9 mouse cellular contexts compared by ENCODE assay signal in the genomic region with DNA sequence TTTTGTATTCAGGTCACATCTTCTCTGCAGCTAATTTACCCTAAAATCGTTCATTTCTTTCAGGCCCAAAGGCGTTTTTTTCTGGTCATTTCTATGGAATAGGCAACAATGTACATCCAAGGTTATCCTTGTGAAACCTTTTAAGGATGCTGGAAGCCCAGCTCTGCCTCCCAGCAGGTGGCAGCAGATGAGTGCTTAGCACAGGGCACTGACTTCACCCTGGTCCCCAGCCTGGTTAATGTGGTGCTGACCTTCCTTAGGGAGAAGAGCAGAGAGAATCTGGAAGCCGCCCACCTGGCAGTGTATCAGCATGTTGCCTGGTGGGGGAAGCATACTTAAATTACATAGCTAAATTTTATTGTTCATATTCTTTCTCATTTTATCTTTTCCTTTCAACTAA. TPM values are rescaled to one million over a fixed set of nuclear protein-coding genes. Genes with fewer than 3 reads are reported as not detected.
DNase-seq lines count a peak whose midpoint lies in the region; ATAC-seq and TF ChIP-seq lines count a peak whose summit lies in the region.
"Had no signal": no experiment of that assay in that cellular context is flagged by ENCODE, and none has a peak within 500 bp of the region (broad histone marks: within the 10 kb centered on the region; RNA-seq: fewer than 3 reads in every experiment).

No protein-coding gene starts in this region.

- H3K27me3 ChIP-seq in G1E (ENCODE audit: insufficient read depth, low read length), result no peaks in the 10 kb centered on the region
- H3K27me3 ChIP-seq in heart, adult 2 months (ENCODE audit: control insufficient read depth, insufficient read depth, low read length), result no peaks in the 10 kb centered on the region
- H3K27me3 ChIP-seq: limb, embryonic 13.5 days had no signal

- TF ChIP-seq POLR2A in heart, adult 2 months (IDR thresholded peaks at IDR 0.05; ENCODE audit: insufficient read depth, low read depth, low read length), result no peak

- ATAC-seq in CD4-positive, CD25-positive, alpha-beta regulatory T cell, adult 4 months, result no peak
- no peak for ATAC-seq in G1E (ENCODE audit: extremely low read depth, insufficient number of reproducible peaks, low FRiP score, poor library complexity, severe bottlenecking)

- whole genome bisulfite sequencing in heart, adult 2 months, result 28% methylated on average over 3 of the region's 3 CpGs

- DNase-seq in CD4-positive, CD25-positive, alpha-beta regulatory T cell, adult 2 months (ENCODE audit: low read depth, low spot score), result peak; percentile 51
- DNase-seq in G1E (ENCODE audit: low spot score), result peak; percentile 10
- peak; percentile 56 to 77 for DNase-seq in cerebellum, postnatal 25 days
- DNase-seq in heart, adult 2 months, result peak; percentile 66 to 78
- DNase-seq in layer of hippocampus, postnatal 25 days (ENCODE audit: extremely low spot score in 1 of 2, low spot score in 1 of 2), result peak; percentile 46 to 73
- DNase-seq in naive thymus-derived CD4-positive, alpha-beta T cell, adult 2 months (ENCODE audit: low read depth), result peak; percentile 35
- peak; percentile 60 for DNase-seq in thymus, postnatal 14 days

- H3K4me1 ChIP-seq in G1E (ENCODE audit: insufficient read depth, low read depth, low read length), result peaks cover 23% of the 10 kb centered on the region
- H3K4me1 ChIP-seq in heart, adult 2 months (ENCODE audit: control insufficient read depth, insufficient read depth, low read length), result peaks cover 6% of the 10 kb centered on the region

- no peaks in the 10 kb centered on the region for H3K9me3 ChIP-seq in G1E (replicated peaks)
- H3K9me3 ChIP-seq: limb, embryonic 13.5 days had no signal

- TF ChIP-seq EP300 in heart, adult 2 months (IDR thresholded peaks at IDR 0.05; ENCODE audit: insufficient read depth, low read depth, low read length), result peak; percentile 85

- no peaks in the 10 kb centered on the region for H3K79me2 ChIP-seq in heart, adult 2 months (replicated peaks; ENCODE audit: control insufficient read depth, insufficient read depth, low read length)

- no peak overlapping the region for H3K4me3 ChIP-seq in G1E (ENCODE audit: low read depth, low read length)
- no peak overlapping the region for H3K4me3 ChIP-seq in heart, adult 2 months
- H3K4me3 ChIP-seq: limb, embryonic 13.5 days had no signal

- TF ChIP-seq CTCF in G1E (IDR thresholded peaks at IDR 0.05; ENCODE audit: low read depth, low read length), result 0 out of 2 replicates have a peak, but pooled peaks have one; percentile 12
- TF ChIP-seq CTCF in heart, adult 2 months (IDR thresholded peaks at IDR 0.05), result peak; percentile 99; the same call in 1 of the 2 replicates

- H3K9ac ChIP-seq in heart, adult 2 months (ENCODE audit: low read depth, low read length), result no peak overlapping the region
- H3K9ac ChIP-seq: limb, embryonic 13.5 days had no signal

- no peak overlapping the region for H3K27ac ChIP-seq in heart, adult 2 months
- H3K27ac ChIP-seq: limb, embryonic 13.5 days had no signal

- peaks cover 19% of the 10 kb centered on the region for H3K36me3 ChIP-seq in G1E (replicated peaks)
- peaks cover 5% of the 10 kb centered on the region; the same call in 1 of the 2 replicates for H3K36me3 ChIP-seq in heart, adult 2 months (ENCODE audit: control insufficient read depth, insufficient read depth, low read length)
- H3K36me3 ChIP-seq: limb, embryonic 13.5 days had no signal

- intact Hi-C loops in heart, adult 2 months (cut with DNase I), result loop anchor here (1.0 to 10.0 kb wide), 4 partner anchors 45 to 417 kb away; partner anchors contain the start of genes Abce1 and Anapc10

RNA-seq across cellular contexts. Expression of gene Mmaa, which starts 3.0 kb away (rescaled TPM):
- 10 to 100 TPM in 1 of 2 experiments, 1 to 10 TPM in 1; 8.3 to 10.4 TPM for polyA plus RNA-seq in CD4-positive, CD25-positive, alpha-beta regulatory T cell, adult 4 months (2017; shearing (Covaris generic))
- 3.5 and 4.1 TPM in 2 replicates for total RNA-seq in G1E (2014; fragmentation: Nextera tagmentation)
- 5.2 and 6.4 TPM in 2 replicates for total RNA-seq in G1E (2017)
- 0.37 and 0.47 TPM in 2 replicates for polyA plus RNA-seq in G1E (2012)
- 10 to 100 TPM; 44.0 to 45.9 TPM for total RNA-seq in heart, adult 2 months (2021)
- 15.3 and 28.0 TPM in 2 replicates for polyA plus RNA-seq in heart, adult 2 months (2012; rRNA removed)
- 10 to 100 TPM; 25.0 to 25.9 TPM for total RNA-seq in layer of hippocampus, postnatal 25 days (2021)

RNA-seq across cellular contexts. Expression of gene 1700011L22Rik, which starts 49.4 kb away (rescaled TPM):
- polyA plus RNA-seq in CD4-positive, CD25-positive, alpha-beta regulatory T cell, adult 4 months (2017; shearing (Covaris generic)), result not detected
- not detected in 2 replicates for total RNA-seq in G1E (2014; fragmentation: Nextera tagmentation)
- not detected in 2 replicates for total RNA-seq in G1E (2017)
- not detected in 2 replicates for polyA plus RNA-seq in G1E (2012)
- total RNA-seq in heart, adult 2 months (2021), result not detected
- 0.88 TPM in 1 of 2 replicates, not detected in the other for polyA plus RNA-seq in heart, adult 2 months (2012; rRNA removed)
- not detected for total RNA-seq in layer of hippocampus, postnatal 25 days (2021)

Comparison
In these comparisons a context has a peak if more than half of its experiments do, and no peak if none do; other contexts are left out.
1. DNase-seq: peak in every context shown above with its lines; median percentile 72 in heart, adult 2 months; 66 in cerebellum, postnatal 25 days; 60 in thymus, postnatal 14 days; 60 in layer of hippocampus, postnatal 25 days; 51 in CD4-positive, CD25-positive, alpha-beta regulatory T cell, adult 2 months; 35 in naive thymus-derived CD4-positive, alpha-beta T cell, adult 2 months; 10 in G1E.